Mouse (Mus musculus) embryonic fibroblast, embryonic 13.5 days (primary cell): ENCODE measurements around the gene Hspg2.

Source experiments
- CTCF ChIP-seq: IDR thresholded peaks from 2 replicates; pipeline ENCODE4 v1.5.1; 2011; ENCODE audit warnings: mild to moderate bottlenecking, control low read depth, low read length, moderate library complexity, borderline replicate concordance; ENCODE audit not compliant: insufficient read depth
- POLR2A ChIP-seq: IDR thresholded peaks from 2 replicates; pipeline ENCODE4 v1.6.1; 2011; ENCODE audit warnings: low read depth, mild to moderate bottlenecking, control low read depth, low read length, moderate library complexity

GRCm38 (mm10) chr4:137480191-137480992 is 11.8 kb downstream of the Hspg2 start:
- no peak for TF ChIP-seq CTCF
- no peak for TF ChIP-seq POLR2A
